Mouse (Mus musculus) cerebellum, adult 18-20 months (tissue): Measurements from ENCODE around the gene Neurl2.
"Not testable (repeated sequence)": the region's sequence is repeated elsewhere in the genome, so short reads cannot be mapped to it uniquely, and the experiment has no call there.

Experiments used
- DNase-seq, 2 experiments: peaks; one replicate each; pipeline ENCODE4 v3.0.0; 2021

Neurl2 gene

GRCm38 (mm10) chr2:164815821-164816220 is 17.4 kb downstream of the Neurl2 start:
- no peak for DNase-seq

- DNase-seq, result no peak
Measured at GRCm38 (mm10) chr2:164815348-164815747, 17.9 kb downstream of the Neurl2 start.

- DNase-seq, result no peak
Measured at GRCm38 (mm10) chr2:164813557-164813956, 19.7 kb downstream of the Neurl2 start.

GRCm38 (mm10) chr2:164806614-164807013 is 26.6 kb downstream of the Neurl2 start:
- no peak for DNase-seq

DNA sequence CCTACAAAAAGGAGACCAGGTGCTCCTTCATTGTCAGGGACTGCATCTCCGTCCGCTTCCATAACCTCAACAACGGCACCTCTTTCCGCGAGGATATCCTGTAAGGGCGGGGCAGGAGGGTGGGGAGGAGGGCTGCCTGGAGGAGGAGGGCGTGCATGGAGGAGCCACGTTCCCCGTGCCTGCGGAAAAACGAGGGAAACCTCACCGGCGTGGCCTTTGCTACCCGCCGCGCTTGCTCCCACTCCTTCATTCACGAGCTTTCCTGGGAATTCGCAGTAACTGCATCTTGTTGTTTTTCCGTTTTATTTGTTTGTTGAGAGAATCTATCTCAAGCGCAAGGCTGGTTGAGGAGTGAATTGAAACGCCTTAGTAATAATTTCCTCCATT is 27.9 kb downstream of the Neurl2 start:
- DNase-seq, result peak in 1 of 2 experiments; percentile 53

GRCm38 (mm10) chr2:164804533-164805331 is 28.5 kb downstream of the Neurl2 start, which contains the start of the genes Acot8 and Zswim3:
Gene Acot8 (minus strand): TSS chr2:164804882.
Gene Zswim3 (plus strand): TSS chr2:164805098.
- peak; percentile 97 to 98 for DNase-seq

DNA sequence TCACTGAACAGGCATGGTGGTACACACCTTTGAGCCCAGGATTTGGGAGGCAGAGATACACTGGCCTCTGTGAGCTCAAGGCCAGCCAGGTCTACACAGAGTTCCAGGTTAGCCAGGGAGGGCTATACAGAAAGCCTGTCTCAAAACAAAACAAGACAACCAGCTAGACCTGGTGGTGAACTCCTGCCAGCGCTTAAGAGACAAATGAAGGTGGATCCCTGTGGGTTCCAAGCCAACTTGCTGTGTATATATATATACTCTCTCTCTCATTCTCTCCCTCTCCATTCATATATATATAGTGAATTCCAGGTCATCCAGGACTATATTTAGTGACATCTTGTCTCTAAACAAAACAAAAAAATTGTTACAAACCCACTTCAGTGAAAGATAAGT is 29.3 kb downstream of the Neurl2 start:
- DNase-seq, result no peak

- no peak for DNase-seq
Measured at GRCm38 (mm10) chr2:164803201-164803920, 29.9 kb downstream of the Neurl2 start.

DNA sequence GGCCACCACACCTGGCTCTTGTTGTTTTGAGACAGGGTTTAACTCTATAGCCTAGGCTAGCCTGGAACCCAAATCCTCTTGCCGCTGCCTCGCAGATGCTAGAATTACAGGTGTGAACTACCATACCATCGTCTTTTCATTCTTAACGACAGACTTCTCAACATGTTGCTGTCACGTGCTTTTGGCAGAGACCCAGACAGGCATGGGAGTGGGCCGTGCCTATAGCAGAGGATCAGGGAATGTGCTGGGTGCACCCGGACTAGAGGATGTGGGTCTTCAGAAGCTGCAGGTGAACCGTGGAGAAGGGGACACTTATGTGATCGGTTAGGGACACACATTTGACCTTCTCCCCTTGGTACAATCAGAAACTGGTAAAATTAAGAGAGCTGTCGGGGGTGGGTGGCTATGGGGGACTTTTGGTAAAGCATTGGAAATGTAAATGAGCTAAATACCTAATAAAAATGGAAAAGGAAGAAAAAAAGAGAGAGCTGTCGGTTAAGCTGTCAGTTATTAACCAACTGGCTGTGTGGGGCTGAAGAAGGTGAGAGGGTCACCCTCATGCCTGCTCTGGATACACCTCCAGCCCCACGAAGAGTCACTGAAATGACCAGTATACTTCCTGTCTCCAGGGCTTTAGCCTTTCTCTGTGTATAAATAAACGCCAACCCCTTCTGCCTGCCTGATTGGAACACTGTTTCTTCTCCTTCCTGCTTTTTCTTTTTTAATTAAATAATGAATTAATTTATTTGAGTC is 32.8 kb downstream of the Neurl2 start:
- DNase-seq, result no peak

DNA sequence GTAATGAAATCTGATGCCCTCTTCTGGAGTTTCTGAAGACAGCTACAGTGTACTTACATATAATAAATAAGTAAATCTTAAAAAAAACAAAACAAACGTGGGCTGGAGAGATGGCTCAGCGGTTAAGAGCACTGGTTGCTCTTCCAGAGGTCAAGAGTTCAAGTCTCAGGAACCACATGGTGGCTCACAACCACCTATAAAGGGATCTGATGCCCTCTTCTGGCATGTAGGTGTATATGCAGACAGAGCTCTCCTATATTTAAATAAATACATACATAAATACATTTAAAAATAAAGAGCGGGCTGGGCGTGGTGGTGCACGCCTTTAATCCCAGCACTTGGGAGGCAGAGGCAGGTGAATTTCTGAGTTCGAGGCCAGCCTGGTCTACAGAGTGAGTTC is 34.7 kb downstream of the Neurl2 start:
- DNase-seq, result not testable (repeated sequence)

- DNase-seq, result no peak
Measured at GRCm38 (mm10) chr2:164795868-164796267, 37.4 kb downstream of the Neurl2 start.

DNA sequence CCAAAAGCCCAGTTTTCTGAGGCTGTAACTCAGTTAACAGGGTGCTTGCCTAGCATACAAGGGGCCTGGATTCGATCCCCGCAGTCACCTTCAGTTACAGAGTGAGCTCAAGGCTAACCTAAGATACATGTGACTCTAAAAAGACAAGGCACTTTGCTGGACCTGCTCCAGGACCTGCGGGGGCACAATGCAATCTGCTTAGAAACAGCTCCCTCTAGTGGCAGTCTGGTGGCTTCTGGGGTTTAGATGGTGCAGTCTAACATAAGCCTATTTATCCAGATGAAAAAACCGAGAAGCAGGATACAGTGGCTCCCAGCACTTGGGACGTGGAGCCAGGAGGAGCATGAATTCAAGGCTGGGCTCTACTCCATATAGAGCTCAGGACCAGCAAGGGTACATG is 39.0 kb downstream of the Neurl2 start:
- peak; percentile 85 for DNase-seq

- DNase-seq, result no peak
Measured at GRCm38 (mm10) chr2:164793772-164794171, 39.5 kb downstream of the Neurl2 start.

- DNase-seq, result peak; percentile 77 to 78
Measured at GRCm38 (mm10) chr2:164793236-164793635, 40.0 kb downstream of the Neurl2 start.

DNA sequence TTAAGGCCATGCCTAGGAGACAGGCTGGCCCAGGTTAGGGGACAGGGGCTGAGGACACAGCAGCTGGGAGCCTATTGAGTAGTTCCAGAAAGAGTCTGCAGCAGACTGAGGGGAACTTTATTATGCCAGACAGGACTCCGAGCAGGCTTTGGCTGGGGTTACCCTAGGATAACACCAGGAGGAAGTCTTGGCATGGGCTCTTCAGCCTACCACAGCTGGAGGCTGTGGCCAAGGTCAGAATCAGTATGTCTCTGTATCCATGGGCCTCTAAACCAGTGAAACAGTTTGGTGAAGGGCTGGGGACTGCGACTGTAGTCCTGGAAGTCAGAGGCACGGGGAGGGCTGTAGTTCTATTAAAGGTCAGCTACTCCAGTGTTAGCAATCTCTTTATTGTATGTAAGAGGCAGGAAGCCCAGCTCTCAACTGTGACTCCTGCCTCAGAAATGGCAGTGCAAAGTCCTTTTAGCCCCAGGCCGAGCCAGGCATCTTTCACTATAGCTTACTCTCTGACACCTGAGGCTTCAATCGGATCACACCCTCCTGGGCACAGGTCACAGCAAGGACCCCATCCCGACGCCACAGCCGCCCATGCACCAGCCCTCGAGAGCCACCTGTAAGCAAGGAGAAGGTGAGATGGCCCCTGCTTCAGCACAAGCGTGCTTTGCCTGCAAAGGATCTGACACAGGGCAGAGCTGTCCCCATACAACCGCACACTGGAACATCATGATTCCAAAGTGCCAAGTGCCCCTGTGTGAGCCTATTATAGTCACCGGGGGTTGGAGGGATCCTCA is 40.7 kb downstream of the Neurl2 start:
- DNase-seq, result peak in 1 of 2 experiments; percentile 30

DNA sequence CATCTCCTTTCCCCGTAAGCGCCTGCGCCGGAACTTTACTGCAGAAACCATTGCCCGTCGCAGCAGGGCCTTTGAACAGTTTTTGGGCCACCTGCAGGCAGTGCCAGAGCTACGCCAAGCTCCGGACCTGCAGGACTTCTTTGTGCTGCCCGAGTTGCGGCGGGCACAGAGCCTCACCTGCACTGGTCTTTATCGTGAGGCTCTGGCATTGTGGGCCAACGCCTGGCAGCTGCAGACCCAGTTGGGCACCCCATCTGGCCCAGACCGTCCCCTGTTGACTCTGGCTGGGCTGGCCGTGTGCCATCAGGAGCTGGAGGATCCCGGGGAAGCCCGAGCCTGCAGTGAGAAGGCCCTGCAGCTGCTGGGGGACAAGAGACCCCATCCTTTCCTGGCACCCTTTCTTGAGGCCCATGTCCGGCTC is 41.4 kb downstream of the Neurl2 start:
- DNase-seq, result peak; percentile 63 to 64

DNA sequence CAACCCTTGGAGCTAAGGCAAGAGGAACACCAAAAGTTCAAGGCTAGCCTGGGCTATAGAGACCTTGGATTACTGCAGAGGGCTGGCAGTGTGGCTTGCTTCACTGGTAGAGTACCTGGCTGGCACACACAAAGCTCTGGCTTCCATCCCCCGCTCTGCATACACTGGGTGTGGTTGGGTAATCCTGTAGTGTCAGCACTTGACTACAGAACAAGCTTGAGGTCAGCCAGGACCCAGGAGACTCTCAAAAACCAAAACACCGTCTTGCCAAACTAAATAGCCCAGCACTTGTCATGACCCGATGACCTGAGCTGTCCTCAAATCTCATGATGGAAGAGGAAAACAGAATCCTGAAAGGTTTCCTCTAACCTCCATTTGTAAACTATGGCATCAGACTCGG is 42.8 kb downstream of the Neurl2 start:
- no peak for DNase-seq

GRCm38 (mm10) chr2:164788411-164788810 is 44.8 kb downstream of the Neurl2 start:
- no peak for DNase-seq

DNA sequence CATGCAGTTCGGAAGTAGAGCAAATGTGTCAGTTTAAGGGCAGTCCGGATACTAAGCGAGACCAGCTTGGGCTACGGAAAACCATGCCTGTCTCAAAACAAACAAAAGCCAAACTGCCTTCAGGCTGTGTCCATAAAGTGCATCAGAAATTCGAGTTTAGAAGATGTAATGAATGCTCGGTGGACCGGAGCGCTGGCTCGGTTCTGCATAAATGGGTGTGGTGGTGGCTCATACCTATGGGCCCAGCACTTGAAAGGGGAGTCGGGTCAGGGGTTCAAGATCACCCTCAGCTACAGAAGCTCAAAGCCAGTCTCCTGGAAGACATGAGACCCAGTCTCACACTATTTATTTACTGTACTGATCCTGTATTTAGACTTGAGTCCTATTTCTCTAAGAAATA is 45.5 kb downstream of the Neurl2 start:
- no peak for DNase-seq

- DNase-seq, result no peak
Measured at GRCm38 (mm10) chr2:164787032-164787431, 46.2 kb downstream of the Neurl2 start.

DNA sequence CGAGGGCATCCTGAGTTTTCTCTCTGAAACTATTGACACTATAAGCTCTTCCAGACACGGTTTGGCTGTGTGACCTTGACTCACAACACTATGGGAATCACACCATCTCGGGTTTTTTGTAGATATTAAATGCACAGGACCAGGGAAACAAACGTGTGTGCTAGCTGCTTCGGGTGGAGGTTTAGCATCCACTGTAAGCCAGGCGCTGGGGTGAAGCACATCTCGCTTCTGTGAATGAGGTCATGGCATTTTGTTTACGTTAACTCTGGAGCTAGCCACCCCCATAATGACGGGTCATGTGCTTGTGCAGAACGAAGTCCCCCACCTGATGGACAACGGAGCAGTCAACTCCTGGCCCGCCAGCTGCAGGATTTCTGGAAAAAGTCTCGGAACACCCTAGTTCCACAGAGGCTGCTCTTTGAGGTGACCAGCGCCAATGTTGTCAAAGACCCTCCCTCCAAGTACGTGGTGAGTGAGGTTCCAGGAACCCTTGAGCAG is 46.8 kb downstream of the Neurl2 start:
- DNase-seq, result no peak
